Mouse (Mus musculus): Measurements from ENCODE around the gene Gpatch2. TPM values are rescaled to one million over a fixed set of nuclear protein-coding genes. Genes with fewer than 3 reads are reported as not detected.

The Gpatch2 gene
- polyA plus RNA-seq, 1 experiment from 2014 or later = 16.0 TPM

- no peak for ATAC-seq (ENCODE audit: insufficient number of reproducible peaks, low FRiP score, low TSS enrichment, low read depth)
- H3K36me3 ChIP-seq = no peaks in the 10 kb centered on the region
- no peak overlapping the region for H3K9ac ChIP-seq
- 37% methylated on average over 14 of the region's 14 CpGs for WGBS
- H3K4me3 ChIP-seq = no peak overlapping the region
- no peak overlapping the region for H3K4me2 ChIP-seq
- H3K9me3 ChIP-seq = no peaks in the 10 kb centered on the region
- no peak overlapping the region for H3K27ac ChIP-seq
- H3K27me3 ChIP-seq = no peaks in the 10 kb centered on the region
- 0 out of 2 replicates have a peak, but pooled peaks cover 2% of the 10 kb centered on the region for H3K4me1 ChIP-seq
Observed at GRCm38 (mm10) chr1:187377865-187378524, 162.7 kb downstream of the Gpatch2 start.

DNA sequence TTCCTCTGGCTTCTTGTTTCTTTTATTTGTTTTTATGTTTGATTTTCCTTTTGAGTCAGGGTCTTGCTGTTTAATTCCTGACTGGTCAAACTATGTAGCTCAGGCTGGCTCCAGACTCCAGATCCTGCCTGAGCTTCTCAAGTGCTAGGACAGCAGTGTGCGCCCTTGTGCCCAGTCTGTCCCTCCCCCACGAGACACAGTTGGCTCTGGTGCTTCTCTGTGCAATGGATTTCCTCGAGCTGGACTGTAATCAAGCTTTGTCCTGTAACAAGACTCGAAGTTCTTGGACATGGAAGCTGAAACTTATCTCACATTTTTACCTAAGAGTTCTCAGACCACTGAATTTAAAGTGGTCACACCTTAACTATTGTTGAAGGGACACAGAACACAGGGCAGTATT lies 174.2 kb downstream of the Gpatch2 start:
- Histone ChIP-seq H3K27me3 (no peaks in the 10 kb centered on the region), H3K4me3 (no peak overlapping the region), H3K4me1 (no peaks in the 10 kb centered on the region), H3K36me3 (no peaks in the 10 kb centered on the region), H3K9me3 (no peaks in the 10 kb centered on the region), H3K4me2 (no peak overlapping the region), H3K27ac (no peak overlapping the region), H3K9ac (no peak overlapping the region)
- no peak for ATAC-seq (ENCODE audit: insufficient number of reproducible peaks, low FRiP score, low TSS enrichment, low read depth)
- WGBS = 81% methylated on average over 4 of the region's 4 CpGs

DNA sequence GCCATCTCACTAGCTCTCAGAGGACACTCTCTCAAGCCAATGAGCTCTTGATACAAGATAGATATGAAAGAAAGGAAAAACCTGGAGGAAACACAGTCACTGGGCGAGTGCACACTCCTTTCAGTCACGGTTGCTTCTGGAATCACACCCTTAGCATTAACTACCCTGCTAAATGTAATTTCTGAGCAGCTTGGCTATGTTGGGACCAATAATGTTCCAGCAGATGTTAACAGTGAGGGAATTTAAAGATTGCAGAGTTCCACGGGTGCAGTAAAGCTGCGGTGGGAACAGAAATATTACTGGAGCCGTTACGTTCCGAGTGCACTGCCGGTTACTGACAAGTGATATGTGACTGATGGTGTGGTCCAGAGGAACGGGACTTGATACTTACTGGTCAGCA lies 185.5 kb downstream of the Gpatch2 start:
- Histone ChIP-seq H3K9ac (no peak overlapping the region), H3K27ac (no peak overlapping the region), H3K36me3 (no peaks in the 10 kb centered on the region), H3K4me1 (0 out of 2 replicates have a peak, but pooled peaks cover 2% of the 10 kb centered on the region), H3K4me3 (no peak overlapping the region), H3K9me3 (no peaks in the 10 kb centered on the region), H3K4me2 (no peak overlapping the region), H3K27me3 (no peaks in the 10 kb centered on the region)
- WGBS = 50% methylated on average over 9 of the region's 9 CpGs
- ATAC-seq (ENCODE audit: insufficient number of reproducible peaks, low FRiP score, low TSS enrichment, low read depth) = no peak

Other genes with a start within 250 kb of the Gpatch2 start
- gene D1Pas1, start 248.1 kb upstream of the Gpatch2 start, polyA plus RNA-seq (2015; fragmentation: Nextera tagmentation; extraction: Ambion mirVana) = 0.08 and 0.14 TPM in 2 replicates
- gene Spata17, start within 50 bp of the Gpatch2 start, polyA plus RNA-seq (2015; fragmentation: Nextera tagmentation; extraction: Ambion mirVana) = 0.23 and 0.34 TPM in 2 replicates

All from limb, embryonic 15.5 days (tissue).